Mouse (Mus musculus): Measurements from ENCODE around the gene Nlrp1b. TPM values are rescaled to one million over a fixed set of nuclear protein-coding genes. Genes with fewer than 3 reads are reported as not detected.

Gene Nlrp1b
- total RNA-seq (2021): under 1 TPM; 0.10 TPM

GRCm38 (mm10) chr11:71230684-71231480 lies at the start of gene Nlrp1b:
Gene Nlrp1b, minus strand, starts transcription at chr11:71230733.
- DNase-seq: peak; percentile 4 to 11
- intact Hi-C loops (cut with DNase I): no loop called here

GRCm38 (mm10) chr11:71261036-71261435 lies 30.5 kb upstream of the Nlrp1b start:
- no peak for DNase-seq
- intact Hi-C loops (cut with DNase I): no loop called here

- DNase-seq: peak in 1 of 2 experiments; percentile 5
- intact Hi-C loops (cut with DNase I): no loop called here
Observed at GRCm38 (mm10) chr11:71251333-71251732, 20.8 kb upstream of the Nlrp1b start.

- intact Hi-C loops (cut with DNase I): loop anchor here (10.0 kb wide), 1 partner anchor 100 kb away; no protein-coding TSS in a partner anchor
Observed at GRCm38 (mm10) chr11:71224614-71225013, 5.9 kb downstream of the Nlrp1b start.

GRCm38 (mm10) chr11:71202703-71203102 lies 27.8 kb downstream of the Nlrp1b start:
- intact Hi-C loops (cut with DNase I): loop anchor here (5.0 kb wide), 1 partner anchor 50 kb away; no protein-coding TSS in a partner anchor
- DNase-seq: no peak

More at GRCm38 (mm10) chr11:71224614-71225013, 5.9 kb downstream of the Nlrp1b start:
- peak; percentile 3 to 10 for DNase-seq

- intact Hi-C loops (cut with DNase I): no loop called here
- no peak for DNase-seq
Observed at GRCm38 (mm10) chr11:71199349-71199748, 31.2 kb downstream of the Nlrp1b start.

- intact Hi-C loops (cut with DNase I): no loop called here
- no peak for DNase-seq
Observed at GRCm38 (mm10) chr11:71169633-71170032, 60.9 kb downstream of the Nlrp1b start.

GRCm38 (mm10) chr11:71164139-71164538 lies 66.4 kb downstream of the Nlrp1b start:
- intact Hi-C loops (cut with DNase I): no loop called here
- DNase-seq: no peak

- intact Hi-C loops (cut with DNase I): no loop called here
- no peak for DNase-seq
Observed at GRCm38 (mm10) chr11:71159439-71160136, 70.9 kb downstream of the Nlrp1b start.

- DNase-seq: no peak
Observed at GRCm38 (mm10) chr11:71155272-71155671, 75.3 kb downstream of the Nlrp1b start.

GRCm38 (mm10) chr11:71144661-71145060 lies 85.9 kb downstream of the Nlrp1b start, which contains the start of gene Nlrp1a:
Gene Nlrp1a, minus strand, starts transcription at chr11:71144704.
- DNase-seq: peak; percentile 5 to 8
- intact Hi-C loops (cut with DNase I): no loop called here

More at GRCm38 (mm10) chr11:71155272-71155671, 75.3 kb downstream of the Nlrp1b start:
- intact Hi-C loops (cut with DNase I): no loop called here

- intact Hi-C loops (cut with DNase I): no loop called here
- DNase-seq: peak in 1 of 2 experiments; percentile 1
Observed at GRCm38 (mm10) chr11:71142031-71142430, 88.5 kb downstream of the Nlrp1b start.

GRCm38 (mm10) chr11:71107128-71107527 lies 123.4 kb downstream of the Nlrp1b start:
- intact Hi-C loops (cut with DNase I): no loop called here
- DNase-seq: no peak

- no peak for DNase-seq
- intact Hi-C loops (cut with DNase I): no loop called here
Observed at GRCm38 (mm10) chr11:71106261-71107021, 124.1 kb downstream of the Nlrp1b start.

- DNase-seq: no peak
- intact Hi-C loops (cut with DNase I): loop anchor here (2.0 kb wide), 1 partner anchor 145 kb away; no protein-coding TSS in a partner anchor
Observed at GRCm38 (mm10) chr11:71103931-71104330, 126.6 kb downstream of the Nlrp1b start.

Other genes starting within 250 kb of the Nlrp1b start
- gene C1qbp, start 247.7 kb downstream of the Nlrp1b start, total RNA-seq (2021): 100 to 1,000 TPM; 208 to 214 TPM
- gene Dhx33, start 226.3 kb downstream of the Nlrp1b start, total RNA-seq (2021): 10 to 100 TPM; 14.9 to 17.6 TPM
- 1 to 10 TPM; 9.0 to 9.5 TPM for gene Mis12, start 211.1 kb downstream of the Nlrp1b start, total RNA-seq (2021)
- 10 to 100 TPM; 21.4 to 29.0 TPM for gene Derl2, start 210.9 kb downstream of the Nlrp1b start, total RNA-seq (2021)
- 1 to 10 TPM; 1.7 to 2.0 TPM for gene 6330403K07Rik, start 197.2 kb downstream of the Nlrp1b start, total RNA-seq (2021)
- 1 to 10 TPM in 1 of 2 experiments, under 1 TPM in 1; 0.74 to 1.2 TPM for gene Nlrp1a, start 86.0 kb downstream of the Nlrp1b start, total RNA-seq (2021)